Mouse (Mus musculus) cortical plate, adult 2 months (tissue): ENCODE results near the gene Draxin.

Source experiments
- CTCF ChIP-seq: fragments of 200-500 bp; IDR thresholded peaks from 2 replicates; pipeline ENCODE4 v1.5.1; 2011; ENCODE audit warnings: mild to moderate bottlenecking, control low read depth, low read length; ENCODE audit not compliant: insufficient read depth; ENCODE audit errors: extremely low read depth
- POLR2A ChIP-seq: fragments of 200-500 bp; IDR thresholded peaks from 2 replicates; pipeline ENCODE4 v1.6.1; 2011; ENCODE audit warnings: mild to moderate bottlenecking, low read length, control low read depth; ENCODE audit not compliant: insufficient read depth; ENCODE audit errors: extremely low read depth

DNA sequence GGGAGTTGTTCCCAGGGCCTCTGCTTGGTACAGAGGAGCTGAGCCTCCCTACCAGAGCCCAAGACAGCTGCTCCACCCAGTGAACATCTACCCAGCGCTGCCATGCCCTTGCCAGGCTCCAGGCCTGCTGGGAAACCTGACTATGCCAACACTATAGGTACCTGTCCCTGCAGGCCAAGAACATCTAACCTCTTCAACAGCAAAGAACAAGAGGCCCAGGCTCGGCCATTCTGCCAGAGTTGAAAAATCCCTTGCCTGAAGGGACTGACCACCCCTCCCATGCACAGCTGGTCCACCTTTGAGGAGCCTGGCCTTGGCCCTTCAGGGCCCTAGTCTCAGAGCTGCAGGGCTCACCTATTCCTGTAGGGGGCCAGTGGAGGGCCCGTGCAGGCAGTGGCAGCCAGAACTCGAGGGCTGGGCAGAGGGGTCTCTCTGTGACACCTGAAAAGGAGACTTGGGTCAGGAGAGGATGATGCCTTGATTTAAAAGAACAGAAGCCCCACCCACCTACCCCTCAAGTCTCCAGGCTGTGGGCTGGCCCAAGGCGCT lies 72.8 kb downstream of the Draxin start:
- TF ChIP-seq POLR2A = no peak
- no peak for TF ChIP-seq CTCF
